Mouse (Mus musculus): Measurements from ENCODE around the gene Fam166b. TPM values are rescaled to one million over a fixed set of nuclear protein-coding genes. Genes with fewer than 3 reads are reported as not detected.
A peak's percentile ranks its signal among the peaks of the same experiment; 100 is the strongest.

The Fam166b gene
- polyA plus RNA-seq, 1 experiment = 0.55 TPM

- Histone ChIP-seq H3K9me3 (no peaks in the 10 kb centered on the region), H3K27me3 (replicated peaks) (peaks cover 4% of the 10 kb centered on the region)
- TF ChIP-seq GATA1 (IDR thresholded peaks at IDR 0.05; ENCODE audit: borderline replicate concordance, low read length) = no peak
- TF ChIP-seq FLI1 (IDR thresholded peaks at IDR 0.05; ENCODE audit: low read length) = no peak
These were observed 39.5 kb downstream of the Fam166b start for GRCm38 (mm10) chr4:43389390-43389789.

DNA sequence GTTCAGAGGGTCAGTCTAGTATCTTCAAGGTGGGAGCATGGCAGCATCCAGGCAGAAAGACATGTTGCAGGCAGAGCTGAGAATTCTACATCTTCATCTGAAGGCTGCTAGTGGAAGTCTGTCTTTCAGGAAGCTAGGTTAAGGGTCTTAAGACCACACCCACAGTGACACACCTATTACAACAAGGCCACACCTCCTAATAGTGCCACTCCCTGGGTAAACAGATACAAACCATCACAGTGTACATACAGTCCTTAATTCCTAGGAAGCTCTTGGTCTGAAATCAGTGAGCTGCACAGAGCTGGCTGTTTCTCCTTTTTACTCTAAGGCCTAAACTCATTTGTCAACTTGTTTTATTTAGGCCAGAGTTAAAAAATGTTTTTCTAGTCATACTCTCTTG is 42.0 kb downstream of the Fam166b start:
- Histone ChIP-seq H3K4me1 (peaks cover 41% of the 10 kb centered on the region), H3K36me3 (replicated peaks; ENCODE audit: low read length) (peaks cover 24% of the 10 kb centered on the region), H3K4me3 (replicated peaks) (no peak overlapping the region), H3K9me3 (no peaks in the 10 kb centered on the region), H3K27me3 (replicated peaks) (peaks cover 6% of the 10 kb centered on the region)
- TF ChIP-seq GATA1 (IDR thresholded peaks at IDR 0.05; ENCODE audit: borderline replicate concordance, low read length) = no peak
- no peak for TF ChIP-seq FLI1 (IDR thresholded peaks at IDR 0.05; ENCODE audit: low read length)

More at GRCm38 (mm10) chr4:43389390-43389789, 39.5 kb downstream of the Fam166b start:
- Histone ChIP-seq H3K4me3 (replicated peaks) (no peak overlapping the region), H3K36me3 (replicated peaks; ENCODE audit: low read length) (peaks cover 28% of the 10 kb centered on the region), H3K4me1 (peaks cover 27% of the 10 kb centered on the region; the same call in 1 of the 2 replicates)

GRCm38 (mm10) chr4:43384541-43384940 is 44.4 kb downstream of the Fam166b start:
- H3K27me3 ChIP-seq (replicated peaks) = peaks cover 24% of the 10 kb centered on the region
- peak overlapping the region; percentile 95 for H3K4me3 ChIP-seq (replicated peaks)
- H3K36me3 ChIP-seq (replicated peaks; ENCODE audit: low read length) = peaks cover 8% of the 10 kb centered on the region
- H3K9me3 ChIP-seq = no peaks in the 10 kb centered on the region
- H3K4me1 ChIP-seq = peaks cover 48% of the 10 kb centered on the region
- TF ChIP-seq FLI1 (IDR thresholded peaks at IDR 0.05; ENCODE audit: low read length) = no peak
- TF ChIP-seq GATA1 (IDR thresholded peaks at IDR 0.05; ENCODE audit: borderline replicate concordance, low read length) = no peak

- peak overlapping the region; percentile 95 for H3K4me3 ChIP-seq (replicated peaks)
- H3K4me1 ChIP-seq = peaks cover 46% of the 10 kb centered on the region
- TF ChIP-seq GATA1 (IDR thresholded peaks at IDR 0.05; ENCODE audit: borderline replicate concordance, low read length) = no peak
- no peak for TF ChIP-seq FLI1 (IDR thresholded peaks at IDR 0.05; ENCODE audit: low read length)
These were observed 44.9 kb downstream of the Fam166b start for GRCm38 (mm10) chr4:43384083-43384460.

GRCm38 (mm10) chr4:43383246-43384082 is 45.5 kb downstream of the Fam166b start:
- Histone ChIP-seq H3K27me3 (replicated peaks) (peaks cover 28% of the 10 kb centered on the region), H3K4me3 (replicated peaks) (peak overlapping the region; percentile 95), H3K36me3 (replicated peaks; ENCODE audit: low read length) (peaks cover 5% of the 10 kb centered on the region), H3K4me1 (peaks cover 43% of the 10 kb centered on the region), H3K9me3 (no peaks in the 10 kb centered on the region)
- TF ChIP-seq FLI1 (IDR thresholded peaks at IDR 0.05; ENCODE audit: low read length) (no peak), GATA1 (IDR thresholded peaks at IDR 0.05; ENCODE audit: borderline replicate concordance, low read length) (no peak)

More at GRCm38 (mm10) chr4:43384083-43384460, 44.9 kb downstream of the Fam166b start:
- peaks cover 24% of the 10 kb centered on the region for H3K27me3 ChIP-seq (replicated peaks)
- no peaks in the 10 kb centered on the region for H3K9me3 ChIP-seq
- H3K36me3 ChIP-seq (replicated peaks; ENCODE audit: low read length) = peaks cover 7% of the 10 kb centered on the region

GRCm38 (mm10) chr4:43382155-43383020 is 46.5 kb downstream of the Fam166b start:
- no peaks in the 10 kb centered on the region for H3K36me3 ChIP-seq (replicated peaks; ENCODE audit: low read length)
- H3K4me1 ChIP-seq = peaks cover 41% of the 10 kb centered on the region
- H3K9me3 ChIP-seq = no peaks in the 10 kb centered on the region
- H3K4me3 ChIP-seq (replicated peaks) = peak overlapping the region; percentile 95
- peaks cover 28% of the 10 kb centered on the region for H3K27me3 ChIP-seq (replicated peaks)
- no peak for TF ChIP-seq GATA1 (IDR thresholded peaks at IDR 0.05; ENCODE audit: borderline replicate concordance, low read length)
- TF ChIP-seq FLI1 (IDR thresholded peaks at IDR 0.05; ENCODE audit: low read length) = no peak

GRCm38 (mm10) chr4:43381408-43382154 is 47.4 kb downstream of the Fam166b start, which contains the start of gene Rusc2:
Gene Rusc2, plus strand, starts transcription at chr4:43381979.
- TF ChIP-seq FLI1 (IDR thresholded peaks at IDR 0.05; ENCODE audit: low read length) (no peak), GATA1 (IDR thresholded peaks at IDR 0.05; ENCODE audit: borderline replicate concordance, low read length) (no peak)
- Histone ChIP-seq H3K4me1 (peaks cover 38% of the 10 kb centered on the region), H3K36me3 (replicated peaks; ENCODE audit: low read length) (no peaks in the 10 kb centered on the region), H3K9me3 (no peaks in the 10 kb centered on the region), H3K27me3 (replicated peaks) (peaks cover 28% of the 10 kb centered on the region), H3K4me3 (replicated peaks) (peak within 1 kb of the TSS; percentile 95)

DNA sequence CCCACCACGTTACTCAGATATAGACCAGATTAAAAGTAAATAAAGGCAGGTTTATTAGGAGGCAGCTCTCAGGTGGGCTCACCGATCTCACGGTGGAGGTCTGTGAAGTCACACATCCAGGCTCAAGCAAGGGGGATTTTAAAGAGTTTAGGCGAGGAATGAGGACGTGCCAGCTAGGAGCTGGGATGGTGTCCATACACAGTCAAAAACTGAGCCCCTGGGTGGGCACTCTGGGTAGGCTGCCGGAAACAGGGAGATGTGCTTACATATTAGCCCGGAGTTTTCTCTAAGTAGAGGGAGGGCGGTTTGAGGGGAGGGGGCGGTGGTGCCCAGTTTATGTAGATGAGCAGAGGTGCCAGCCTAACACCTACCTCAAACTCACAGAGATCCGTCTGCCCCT is 48.0 kb downstream of the Fam166b start:
- no peaks in the 10 kb centered on the region for H3K9me3 ChIP-seq
- H3K36me3 ChIP-seq (replicated peaks; ENCODE audit: low read length) = no peaks in the 10 kb centered on the region
- TF ChIP-seq GATA1 (IDR thresholded peaks at IDR 0.05; ENCODE audit: borderline replicate concordance, low read length) = no peak
- H3K27me3 ChIP-seq (replicated peaks) = peaks cover 28% of the 10 kb centered on the region
- peak overlapping the region; percentile 95 for H3K4me3 ChIP-seq (replicated peaks)
- H3K4me1 ChIP-seq = peaks cover 34% of the 10 kb centered on the region

GRCm38 (mm10) chr4:43379601-43380000 is 49.3 kb downstream of the Fam166b start:
- Histone ChIP-seq H3K9me3 (no peaks in the 10 kb centered on the region), H3K4me1 (peaks cover 35% of the 10 kb centered on the region), H3K4me3 (replicated peaks) (no peak overlapping the region), H3K27me3 (replicated peaks) (peaks cover 31% of the 10 kb centered on the region), H3K36me3 (replicated peaks; ENCODE audit: low read length) (no peaks in the 10 kb centered on the region)
- TF ChIP-seq FLI1 (IDR thresholded peaks at IDR 0.05; ENCODE audit: low read length) = no peak
- no peak for TF ChIP-seq GATA1 (IDR thresholded peaks at IDR 0.05; ENCODE audit: borderline replicate concordance, low read length)

Other genes starting within 250 kb of the Fam166b start
- not detected in 2 replicates for gene Atp8b5, start 162.0 kb downstream of the Fam166b start, polyA plus RNA-seq (2012; ENCODE audit: insufficient read depth, low replicate concordance)
- 11.5 and 32.0 TPM in 2 replicates for gene Rusc2, start 47.2 kb downstream of the Fam166b start, polyA plus RNA-seq (2012; ENCODE audit: insufficient read depth, low replicate concordance)
- 28.2 and 39.0 TPM in 2 replicates for gene Tesk1, start 12.8 kb upstream of the Fam166b start, polyA plus RNA-seq (2012; ENCODE audit: insufficient read depth, low replicate concordance)
- 3.1 and 26.7 TPM in 2 replicates for gene Cd72, start 25.5 kb upstream of the Fam166b start, polyA plus RNA-seq (2012; ENCODE audit: insufficient read depth, low replicate concordance)
- gene Sit1, start 54.6 kb upstream of the Fam166b start, polyA plus RNA-seq (2012; ENCODE audit: insufficient read depth, low replicate concordance) = 3.9 TPM in 1 of 2 replicates, not detected in the other
- 74.6 and 104 TPM in 2 replicates for gene Ccdc107, start 63.8 kb upstream of the Fam166b start, polyA plus RNA-seq (2012; ENCODE audit: insufficient read depth, low replicate concordance)
- 9.6 and 20.9 TPM in 2 replicates for gene Arhgef39, start 70.6 kb upstream of the Fam166b start, polyA plus RNA-seq (2012; ENCODE audit: insufficient read depth, low replicate concordance)
- gene Car9, start 77.8 kb upstream of the Fam166b start, polyA plus RNA-seq (2012; ENCODE audit: insufficient read depth, low replicate concordance) = 1.4 and 11.2 TPM in 2 replicates
- gene Tpm2, start 94.6 kb upstream of the Fam166b start, polyA plus RNA-seq (2012; ENCODE audit: insufficient read depth, low replicate concordance) = 4.7 TPM in 1 of 2 replicates, not detected in the other
- gene Creb3, start 133.2 kb upstream of the Fam166b start, polyA plus RNA-seq (2012; ENCODE audit: insufficient read depth, low replicate concordance) = 2.7 TPM in 1 of 2 replicates, not detected in the other
- 637 and 823 TPM in 2 replicates for gene Tln1, start 133.6 kb upstream of the Fam166b start, polyA plus RNA-seq (2012; ENCODE audit: insufficient read depth, low replicate concordance)
- gene Rgp1, start 149.6 kb upstream of the Fam166b start, polyA plus RNA-seq (2012; ENCODE audit: insufficient read depth, low replicate concordance) = 26.9 and 28.2 TPM in 2 replicates
- gene Gba2, start 149.7 kb upstream of the Fam166b start, polyA plus RNA-seq (2012; ENCODE audit: insufficient read depth, low replicate concordance) = 9.1 and 40.1 TPM in 2 replicates
- not detected in 2 replicates for gene Msmp, start 155.4 kb upstream of the Fam166b start, polyA plus RNA-seq (2012; ENCODE audit: insufficient read depth, low replicate concordance)
- gene Npr2, start 202.8 kb upstream of the Fam166b start, polyA plus RNA-seq (2012; ENCODE audit: insufficient read depth, low replicate concordance) = not detected in 2 replicates
- not detected in 2 replicates for gene Spag8, start 224.5 kb upstream of the Fam166b start, polyA plus RNA-seq (2012; ENCODE audit: insufficient read depth, low replicate concordance)
- 8.0 and 30.1 TPM in 2 replicates for gene Hint2, start 227.3 kb upstream of the Fam166b start, polyA plus RNA-seq (2012; ENCODE audit: insufficient read depth, low replicate concordance)
- 2.8 TPM in 1 of 2 replicates, not detected in the other for gene Tmem8b, start 239.8 kb upstream of the Fam166b start, polyA plus RNA-seq (2012; ENCODE audit: insufficient read depth, low replicate concordance)
- 0.29 TPM in 1 of 2 replicates, not detected in the other for gene Fam221b, start 240.0 kb upstream of the Fam166b start, polyA plus RNA-seq (2012; ENCODE audit: insufficient read depth, low replicate concordance)

All from megakaryocyte, embryonic 14.5 days (primary cell).